Mouse (Mus musculus) mesoderm, embryonic 11.5 days (tissue): ENCODE results near the gene Tbc1d12.

Experiments used
- DNase-seq: peaks from one replicate; pipeline ENCODE4 v3.0.0-alpha.2; 2012; ENCODE audit warnings: low read depth, low spot score

Gene Tbc1d12

DNA sequence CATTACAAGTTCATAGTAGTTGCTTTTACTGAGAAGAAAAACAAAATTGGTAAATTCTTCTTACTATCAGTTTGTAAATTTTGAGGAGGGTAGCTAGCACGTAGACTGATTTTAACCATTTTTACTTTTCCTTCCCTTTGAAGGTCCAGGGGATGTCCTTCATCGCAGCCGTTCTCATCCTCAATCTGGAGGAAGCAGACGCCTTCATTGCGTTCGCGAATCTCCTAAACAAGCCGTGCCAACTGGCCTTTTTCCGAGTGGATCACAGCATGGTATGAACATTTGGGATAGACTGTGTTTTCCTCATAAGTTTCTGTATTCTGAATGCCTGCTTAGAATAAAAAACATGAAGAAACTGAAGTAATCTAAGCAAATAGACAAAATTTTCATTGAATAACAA, 77.4 kb downstream of the Tbc1d12 start:
- no peak for DNase-seq

DNA sequence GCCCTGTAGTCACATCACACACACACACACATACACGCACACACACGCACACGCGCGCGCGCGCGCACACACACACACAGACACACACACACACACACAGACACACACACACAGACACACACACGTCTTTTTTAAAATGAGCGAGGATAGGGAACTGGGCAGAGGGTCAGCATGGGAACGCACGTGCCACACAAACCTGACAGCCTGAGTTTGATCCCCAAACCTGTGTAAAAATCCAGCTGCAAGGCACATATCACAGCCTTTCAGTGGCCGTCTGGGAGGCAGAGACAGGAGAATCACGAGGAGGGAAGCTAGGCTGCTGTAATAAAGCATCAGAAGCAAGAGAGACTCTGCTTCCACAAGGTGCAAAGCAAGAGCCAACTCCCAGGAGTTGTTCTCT, 78.5 kb downstream of the Tbc1d12 start:
- no peak for DNase-seq

DNA sequence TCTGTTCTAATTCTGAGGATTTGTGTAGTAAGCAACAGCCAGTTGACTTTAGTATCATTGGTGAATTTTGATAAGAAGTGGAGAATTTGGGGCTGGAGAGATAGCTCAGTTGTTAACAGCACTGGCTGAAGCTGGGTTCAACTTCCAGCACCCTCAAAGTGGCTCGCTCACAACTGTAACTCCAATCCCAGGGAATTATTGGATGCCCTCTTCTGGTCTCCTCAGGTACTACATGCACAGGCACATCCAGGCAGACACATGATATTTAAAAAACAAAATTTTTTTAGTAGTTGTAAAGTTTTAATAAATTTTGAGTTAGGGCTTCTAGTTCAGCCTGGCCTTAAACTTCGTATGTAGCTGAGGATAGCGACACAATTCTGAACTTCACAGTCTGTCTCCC, 79.3 kb downstream of the Tbc1d12 start:
- DNase-seq: peak; percentile 54

DNA sequence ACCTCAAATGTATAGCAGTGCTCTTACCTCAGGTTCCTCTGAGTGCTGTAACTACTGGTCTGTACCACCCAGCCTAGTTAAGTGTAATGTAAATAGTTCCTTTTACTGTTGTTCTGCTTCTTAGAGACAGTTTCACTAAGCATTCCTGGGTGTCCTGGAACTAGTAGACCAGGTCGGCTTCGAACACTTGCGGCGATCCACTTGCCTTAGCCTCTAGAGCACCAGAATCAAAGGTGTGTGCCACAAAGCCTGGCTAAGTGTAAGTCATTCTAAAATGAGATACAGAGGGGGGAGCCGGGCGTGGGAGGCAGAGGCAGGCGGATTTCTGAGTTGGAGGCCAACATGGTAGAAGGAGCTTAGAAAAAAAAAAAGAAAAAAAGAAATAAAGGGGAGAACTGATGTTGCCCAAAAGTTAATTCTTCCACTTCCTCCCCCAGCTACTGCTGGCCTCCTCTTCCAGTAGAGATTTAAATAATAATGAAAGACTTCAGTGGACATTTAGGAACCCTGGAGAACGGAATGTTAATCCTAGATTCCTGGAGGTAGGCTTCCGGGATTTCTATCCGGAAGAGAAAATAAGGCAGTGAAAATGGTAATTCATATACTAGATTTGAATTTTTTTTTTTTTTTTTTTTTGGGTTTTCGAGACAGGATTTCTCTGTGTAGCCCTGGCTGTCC, 92.2 kb downstream of the Tbc1d12 start:
- no peak for DNase-seq

DNA sequence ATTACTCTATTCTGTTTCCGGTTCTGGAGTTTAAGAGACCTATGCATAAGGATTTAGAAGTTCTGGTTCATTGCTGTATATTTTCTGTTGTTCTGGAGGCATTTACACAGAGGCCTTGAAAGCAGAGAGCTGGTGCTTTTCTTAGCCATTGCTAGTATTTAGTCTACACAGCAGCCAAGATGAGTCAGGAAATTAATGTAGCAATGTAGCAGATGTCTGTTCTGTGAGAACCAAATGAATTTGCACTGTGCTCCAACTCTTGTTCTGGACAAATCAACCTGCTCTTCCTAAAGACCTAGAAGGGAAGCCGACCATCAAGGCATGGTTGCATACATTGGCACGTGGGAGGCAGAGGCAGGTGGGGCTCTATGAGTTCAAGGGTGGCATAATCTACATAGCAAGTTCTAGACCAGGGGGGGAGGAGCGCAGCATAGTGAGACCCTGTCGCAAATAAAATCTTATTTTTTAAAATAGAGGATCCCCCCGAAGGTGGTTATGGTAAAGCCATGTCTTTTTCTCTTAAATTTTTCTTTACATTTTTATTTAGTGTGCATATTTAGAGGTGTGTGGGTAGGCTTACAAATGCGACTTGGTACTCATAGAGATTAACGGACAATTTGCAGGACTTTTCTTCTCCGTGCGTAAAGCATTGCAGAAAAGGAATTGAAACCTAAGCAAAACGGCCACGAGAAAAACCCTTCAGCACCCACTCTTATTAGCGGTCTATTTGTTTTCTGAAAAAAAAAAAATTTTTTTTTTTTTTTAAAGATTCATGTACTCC, 93.3 kb downstream of the Tbc1d12 start:
- no peak for DNase-seq

DNA sequence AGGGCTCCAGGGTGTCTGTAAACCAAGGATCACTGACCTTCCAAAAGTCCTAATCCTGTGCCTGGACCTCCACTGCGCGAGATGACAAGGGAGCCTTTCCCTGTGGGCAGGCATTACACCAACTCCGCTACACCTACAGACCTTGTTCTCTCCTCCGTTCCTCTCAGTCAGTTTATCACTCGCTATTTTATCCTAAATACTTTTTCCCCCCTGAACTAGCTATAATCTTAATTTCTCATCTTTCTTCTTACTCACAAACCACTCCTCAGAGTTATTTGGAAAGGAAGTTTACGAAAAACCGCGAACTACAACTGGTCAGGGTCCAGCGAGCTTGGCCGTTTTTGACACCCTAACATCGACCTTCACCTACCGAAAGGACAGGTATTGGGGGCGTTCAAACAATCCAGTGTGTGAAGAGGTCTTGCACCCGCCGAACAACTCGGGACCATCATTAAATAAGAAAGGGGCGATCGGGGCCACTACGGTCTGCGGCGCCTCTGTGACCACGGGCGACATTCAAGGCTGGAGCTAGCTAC, 93.9 kb downstream of the Tbc1d12 start:
- DNase-seq: peak; percentile 4

DNA sequence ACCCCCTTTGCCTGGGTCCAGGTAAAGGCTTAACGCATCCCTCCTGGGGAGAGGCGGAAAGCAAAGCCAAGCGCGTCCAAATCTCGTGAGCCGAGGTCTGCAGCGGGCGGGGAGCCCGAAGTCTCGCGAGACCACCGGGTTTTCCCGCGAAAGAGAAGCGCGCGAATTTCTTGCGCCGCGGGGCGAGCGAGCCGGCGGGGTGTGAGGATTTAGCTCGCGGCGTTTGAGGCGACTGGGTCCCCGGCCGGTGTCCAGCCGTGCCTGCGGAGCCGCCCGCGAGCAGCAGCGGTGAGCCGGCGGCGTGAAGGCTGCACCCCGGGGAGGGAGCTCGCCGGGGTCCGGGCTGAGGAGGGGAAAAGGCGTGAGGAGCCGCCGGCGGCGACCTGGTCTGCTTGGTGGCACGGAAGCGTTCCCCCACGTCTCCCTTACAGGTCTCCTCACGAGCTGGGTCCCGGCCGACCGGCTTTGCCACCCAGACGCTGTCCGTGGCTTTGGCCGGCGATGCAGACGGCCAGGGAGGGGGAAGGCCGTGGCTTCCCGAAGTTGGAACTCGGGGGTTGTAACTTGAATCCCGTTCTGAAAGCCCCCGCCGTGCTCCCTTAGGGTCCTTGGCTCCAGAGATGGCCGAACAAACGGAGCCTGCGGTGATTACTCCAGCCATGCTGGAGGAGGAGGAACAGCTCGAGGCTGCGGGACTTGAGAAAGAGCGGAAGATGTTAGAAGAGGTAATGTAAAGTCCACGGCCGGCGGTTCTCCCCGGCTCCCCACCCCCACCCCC, 94.6 kb downstream of the Tbc1d12 start, which contains the start of gene Hells:
Hells (plus strand) TSS at position 128 of the 778 bp plus-strand sequence.
- DNase-seq: peak; percentile 96

DNA sequence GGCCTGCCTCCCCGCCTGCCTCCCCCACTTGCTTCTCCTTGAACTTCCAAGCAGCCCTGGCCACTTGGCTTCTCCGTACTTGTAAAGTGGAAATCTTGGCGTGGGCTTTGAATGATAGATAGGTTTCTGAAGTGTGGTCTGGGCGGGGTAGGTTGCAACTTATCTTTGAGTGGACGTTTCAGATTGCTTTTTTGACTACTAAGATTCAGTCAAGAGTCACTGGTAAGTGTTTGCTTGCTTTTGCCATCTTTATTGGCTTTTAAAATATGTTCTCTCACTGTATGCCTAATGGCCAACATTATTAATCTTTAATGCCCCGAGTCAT, 95.1 kb downstream of the Tbc1d12 start:
- no peak for DNase-seq

DNA sequence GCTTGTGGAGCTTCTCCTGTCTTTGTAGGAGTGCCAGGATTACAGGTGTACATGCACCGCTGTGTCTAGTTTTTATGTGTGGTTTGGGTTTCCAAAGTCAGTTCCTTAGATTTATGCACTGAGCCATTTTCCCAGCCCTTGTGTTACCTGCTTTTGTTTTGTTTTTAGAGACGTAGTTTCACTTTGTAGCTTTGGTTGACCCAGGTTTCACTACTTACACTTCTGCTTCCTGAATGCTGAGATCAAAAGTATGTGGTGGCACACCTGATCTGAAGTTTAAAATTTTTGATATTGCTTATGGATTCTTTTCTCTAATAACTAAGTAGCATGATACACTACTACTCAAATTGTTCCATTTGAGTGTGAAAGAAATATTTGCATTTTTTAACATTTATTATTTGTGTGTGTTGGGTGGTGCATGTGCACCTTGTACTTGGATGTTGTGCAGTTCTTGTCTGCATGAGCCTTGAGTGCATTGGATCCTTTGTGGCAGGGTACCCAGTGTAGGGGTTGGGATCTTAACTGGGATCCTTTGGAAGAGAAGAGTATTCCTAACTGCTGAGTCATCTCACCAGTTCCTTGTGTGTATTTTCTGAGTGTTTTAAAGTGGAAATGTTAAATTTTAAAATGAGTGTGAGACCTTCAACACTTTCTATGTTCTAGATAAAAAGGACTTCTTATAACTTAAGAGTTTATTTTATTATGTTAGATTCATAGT, 108.4 kb downstream of the Tbc1d12 start:
- DNase-seq: no peak
